Mouse (Mus musculus) neutrophil, adult 59 days (primary cell): ENCODE data around the gene Nkrf. TPM values are rescaled to one million over a fixed set of nuclear protein-coding genes. Genes with fewer than 3 reads are reported as not detected.

Experiments used
- total RNA-seq, 2 experiments: library from RNA; stranded (reverse); gene quantifications; 1 replicate in 1 of 2; 2 replicates in 1 of 2; pipeline ENCODE4 v1.2.4; 2023

The Nkrf gene
- total RNA-seq: 1 to 10 TPM; 2.8 to 2.9 TPM

GRCm38 (mm10) chrX:36902321-36903114 lies at the start of gene Nkrf:
TSS of gene Nkrf (minus strand) at chrX:36902899.

GRCm38 (mm10) chrX:36873765-36874164 lies 28.9 kb downstream of the Nkrf start, which contains the start of the genes Ube2a and C330007P06Rik:
TSS of gene Ube2a (plus strand) at chrX:36873900.
TSS of gene C330007P06Rik (minus strand) at chrX:36874111.

Other genes with a start within 250 kb of the Nkrf start
- gene Slc25a43, start 159.2 kb downstream of the Nkrf start, total RNA-seq: 1 to 10 TPM; 1.9 to 2.2 TPM
- gene Slc25a5, start 107.2 kb downstream of the Nkrf start, total RNA-seq: 100 to 1,000 TPM; 287 to 314 TPM
- gene Ube2a, start 29.0 kb downstream of the Nkrf start, total RNA-seq: 10 to 100 TPM; 59.3 to 71.7 TPM
- 10 to 100 TPM; 24.7 to 27.5 TPM for gene C330007P06Rik, start 28.8 kb downstream of the Nkrf start, total RNA-seq
- gene Sept6, start 88.9 kb upstream of the Nkrf start, total RNA-seq: 10 to 100 TPM; 22.5 to 27.0 TPM
- under 1 TPM in 1 of 2 experiments, not detected in 1; 0.44 TPM for gene Sowahd, start 145.9 kb upstream of the Nkrf start, total RNA-seq
- gene Rpl39, start 182.5 kb upstream of the Nkrf start, total RNA-seq: 100 to 1,000 TPM; 356 to 442 TPM
- 10 to 100 TPM; 11.0 to 12.4 TPM for gene Upf3b, start 207.4 kb upstream of the Nkrf start, total RNA-seq
- 10 to 100 TPM; 10.7 to 14.5 TPM for gene Nkap, start 223.9 kb upstream of the Nkrf start, total RNA-seq